Comparison of ENCODE assay signal across 7 mouse cellular contexts in the genomic region with DNA sequence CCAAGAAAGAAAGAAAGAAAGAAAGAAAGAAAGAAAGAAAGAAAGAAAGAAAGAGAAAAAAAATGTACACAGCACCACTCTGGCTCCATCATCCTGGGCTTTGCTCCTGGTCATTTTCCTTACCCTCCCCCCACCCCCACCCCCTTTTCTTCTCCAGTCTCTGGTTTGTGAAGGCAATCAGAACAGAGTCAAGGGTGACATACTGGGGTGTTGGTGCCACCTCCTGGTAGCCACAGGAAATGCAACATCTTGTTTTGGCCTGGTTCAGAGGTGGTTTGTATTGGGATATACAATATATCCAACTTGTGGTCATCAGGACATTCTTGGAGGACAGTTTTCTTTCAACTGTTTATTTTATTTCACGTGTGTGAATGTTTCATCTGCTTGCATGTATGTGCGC. TPM values are rescaled to one million over a fixed set of nuclear protein-coding genes. Genes with fewer than 3 reads are reported as not detected.
DNase-seq lines count a peak whose midpoint lies in the region; ATAC-seq lines count a peak whose summit lies in the region.

No protein-coding gene starts in this region.

- ATAC-seq in granulocyte monocyte progenitor cell, adult 5-6 weeks (replicated peaks; ENCODE audit: poor library complexity, severe bottlenecking) = peak; percentile 53

- DNase-seq in ES-CJ7 (ENCODE audit: low read depth, low spot score) = peak; percentile 86
- DNase-seq in adrenal gland, adult (ENCODE audit: inconsistent age in 2 of 2, low spot score in 1 of 2) = peak; percentile 78 to 94
- peak; percentile 69 for DNase-seq in embryo, embryonic 11 days
- DNase-seq in layer of hippocampus, adult 8-10 months (ENCODE audit: low spot score in 2 of 2) = peak; percentile 58 to 85
- peak; percentile 78 for DNase-seq in lung, postnatal 14 days
- DNase-seq in right cerebral cortex, adult 2 months (ENCODE audit: low spot score in 2 of 2) = peak; percentile 78 to 85

RNA-seq across cellular contexts. Expression of a gene that starts 26.1 kb away (rescaled TPM):
- total RNA-seq in granulocyte monocyte progenitor cell, adult 5-6 weeks (2014; fragmentation: Nextera tagmentation) = not detected in 2 replicates
- not detected in 2 replicates for total RNA-seq in granulocyte monocyte progenitor cell, adult 5-6 weeks (2017)
- total RNA-seq in layer of hippocampus, adult 8-10 months (2022) = 1 to 10 TPM in 1 of 4 experiments, under 1 TPM in 3; 0.37 to 1.2 (median 0.59) TPM

RNA-seq across cellular contexts. Expression of a gene that starts 31.0 kb away (rescaled TPM):
- 105 and 147 TPM in 2 replicates for total RNA-seq in granulocyte monocyte progenitor cell, adult 5-6 weeks (2014; fragmentation: Nextera tagmentation)
- 84.2 and 93.6 TPM in 2 replicates for total RNA-seq in granulocyte monocyte progenitor cell, adult 5-6 weeks (2017)
- 100 to 1,000 TPM; 107 to 141 (median 129) TPM for total RNA-seq in layer of hippocampus, adult 8-10 months (2022)

RNA-seq across cellular contexts. Expression of a gene that starts 45.2 kb away (rescaled TPM):
- not detected in 2 replicates for total RNA-seq in granulocyte monocyte progenitor cell, adult 5-6 weeks (2014; fragmentation: Nextera tagmentation)
- not detected in 2 replicates for total RNA-seq in granulocyte monocyte progenitor cell, adult 5-6 weeks (2017)
- not detected for total RNA-seq in layer of hippocampus, adult 8-10 months (2022)

Comparison
In these comparisons a context has a peak if more than half of its experiments do, and no peak if none do; other contexts are left out.
1. Peak in every context shown above with its lines: DNase-seq and ATAC-seq.